Mouse (Mus musculus) heart, adult 8-10 months (tissue): ENCODE measurements at regions not wholly inside any gene's neighbourhood (a gene's known extent, or its start where the extent isn't known, plus 50 kb on each side); places are given as distances from the start of the nearest gene placed in this dataset.

ENCODE experiments used
- DNase-seq: peaks from one replicate; pipeline ENCODE4 v3.0.0; 2022; ENCODE audit warnings: low spot score

DNA sequence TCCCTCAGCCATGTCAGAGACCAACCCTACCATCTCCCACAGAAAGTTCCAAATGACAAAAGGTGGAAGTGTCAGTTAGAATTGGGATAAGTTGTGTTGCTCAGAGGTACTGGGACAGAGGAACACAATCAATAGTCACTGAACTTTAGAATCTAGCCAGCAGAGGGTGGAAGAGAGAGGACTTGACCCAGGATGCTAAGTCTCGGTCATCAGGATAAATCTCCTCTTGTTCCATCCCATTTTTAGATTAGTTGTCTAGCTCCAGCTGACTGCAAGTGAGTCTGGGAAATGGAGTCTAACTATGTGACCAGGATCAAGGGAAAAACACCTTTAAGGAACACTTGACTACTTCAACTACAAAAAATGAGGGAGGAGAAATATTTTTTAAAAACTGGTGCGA lies 91.5 kb downstream of the Fam84b start:
- peak; percentile 29 for DNase-seq

GRCm38 (mm10) chr15:60760015-60760437 lies 93.6 kb downstream of the Fam84b start:
- peak; percentile 13 for DNase-seq

DNA sequence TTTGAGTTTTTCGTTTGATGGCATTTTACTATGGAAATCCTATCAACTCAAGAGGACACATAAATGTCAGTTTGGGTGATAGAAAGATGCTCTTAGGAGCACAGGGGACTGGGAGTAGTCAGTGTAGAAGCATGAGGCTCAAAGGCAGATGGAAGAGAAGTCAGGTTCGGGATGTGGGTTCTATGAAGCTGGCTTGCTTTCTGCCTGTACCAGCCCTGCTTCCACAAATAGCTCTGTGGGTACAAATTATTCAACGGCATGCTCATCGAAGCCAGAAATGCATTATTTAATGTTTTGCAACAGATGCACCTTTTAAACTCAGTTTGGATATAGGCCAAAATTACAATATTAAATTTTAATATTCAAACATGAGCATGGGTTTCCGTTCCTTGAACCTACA lies 99.3 kb downstream of the Fam84b start:
- DNase-seq, result no peak

DNA sequence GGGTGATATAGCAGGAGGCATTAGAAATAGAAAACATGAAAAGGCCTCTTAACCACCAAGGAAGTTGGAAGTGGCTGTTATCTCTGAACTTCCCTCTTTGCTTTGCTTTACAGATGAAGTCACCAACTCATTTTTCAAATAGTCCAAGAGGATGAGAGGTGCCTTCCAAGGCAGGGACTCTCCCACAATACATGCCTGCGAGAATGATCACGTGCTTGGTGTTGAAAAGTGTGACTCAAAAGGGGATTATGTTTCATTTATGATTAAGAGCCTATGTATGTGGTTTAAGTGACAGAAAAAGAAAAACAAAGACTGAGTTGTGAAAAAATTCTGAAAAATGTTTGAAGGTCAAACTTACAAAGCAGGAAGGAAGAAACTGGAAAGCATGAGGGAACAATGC lies 114.0 kb downstream of the Fam84b start:
- no peak for DNase-seq

- DNase-seq, result no peak
Measured at GRCm38 (mm10) chr15:60738258-60738657, 115.3 kb downstream of the Fam84b start.

- DNase-seq, result no peak
Measured at GRCm38 (mm10) chr15:60732416-60732815, 121.2 kb downstream of the Fam84b start.

GRCm38 (mm10) chr15:60728754-60729153 lies 124.8 kb downstream of the Fam84b start:
- no peak for DNase-seq

DNA sequence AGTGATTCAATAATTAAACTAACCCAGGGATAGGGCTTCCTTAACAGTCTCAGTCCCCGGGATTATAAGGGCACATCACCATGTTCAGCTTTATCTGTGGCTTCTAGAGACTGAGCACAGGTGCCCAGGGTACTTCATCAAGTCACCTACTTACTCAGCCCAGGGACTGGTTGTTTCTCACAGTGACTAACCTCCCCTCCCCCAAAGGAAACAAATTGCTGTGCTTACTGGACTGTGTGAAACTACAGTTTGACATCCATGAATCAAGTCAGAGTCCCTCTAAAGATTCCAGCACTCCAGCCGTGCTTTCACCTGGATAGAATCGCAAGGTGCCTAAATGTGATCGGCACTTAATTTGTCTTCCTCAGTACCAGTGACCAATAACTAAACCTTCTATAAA lies 125.2 kb downstream of the Fam84b start:
- DNase-seq, result no peak

DNA sequence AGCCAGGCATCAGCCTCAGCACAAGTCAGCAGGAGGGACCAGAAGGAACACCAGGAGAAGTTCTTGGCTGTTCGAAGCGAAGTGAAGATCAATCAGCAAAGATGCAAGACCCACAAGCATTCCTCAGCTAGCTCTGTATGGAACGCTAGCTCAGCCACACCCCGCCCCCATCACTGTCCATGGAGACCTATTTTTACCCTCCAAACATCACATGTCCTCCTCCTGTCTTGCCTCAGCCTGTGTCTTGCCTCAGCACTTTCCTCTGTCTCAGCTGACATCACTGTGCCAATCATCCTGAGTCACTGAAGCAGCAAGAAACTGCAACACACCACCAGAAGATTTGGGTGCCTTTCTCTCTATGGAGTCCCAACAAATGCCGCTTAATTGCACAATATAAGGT lies 134.2 kb downstream of the Fam84b start:
- DNase-seq, result peak; percentile 11

DNA sequence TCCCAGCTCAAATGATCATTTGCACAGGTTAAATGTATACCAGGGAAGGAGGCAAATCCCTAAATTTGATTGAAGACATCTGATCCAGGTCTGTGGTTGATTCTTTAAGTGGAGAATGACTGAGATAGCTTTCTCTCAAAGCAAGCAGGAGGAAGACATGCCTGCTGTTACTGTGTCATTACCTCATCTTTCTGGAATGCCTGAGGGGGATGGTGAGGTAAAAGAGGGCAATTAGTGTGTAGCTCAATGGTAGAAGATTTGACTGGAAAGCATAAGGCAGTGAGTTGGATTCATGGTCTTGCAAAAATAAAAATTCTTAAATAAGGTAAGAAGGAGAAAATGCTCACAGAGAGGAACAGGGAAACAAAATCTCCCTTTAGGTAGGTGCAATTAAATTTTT lies 144.9 kb downstream of the Fam84b start:
- no peak for DNase-seq

- no peak for DNase-seq
Measured at GRCm38 (mm10) chr15:60706009-60706408, 147.6 kb downstream of the Fam84b start.

DNA sequence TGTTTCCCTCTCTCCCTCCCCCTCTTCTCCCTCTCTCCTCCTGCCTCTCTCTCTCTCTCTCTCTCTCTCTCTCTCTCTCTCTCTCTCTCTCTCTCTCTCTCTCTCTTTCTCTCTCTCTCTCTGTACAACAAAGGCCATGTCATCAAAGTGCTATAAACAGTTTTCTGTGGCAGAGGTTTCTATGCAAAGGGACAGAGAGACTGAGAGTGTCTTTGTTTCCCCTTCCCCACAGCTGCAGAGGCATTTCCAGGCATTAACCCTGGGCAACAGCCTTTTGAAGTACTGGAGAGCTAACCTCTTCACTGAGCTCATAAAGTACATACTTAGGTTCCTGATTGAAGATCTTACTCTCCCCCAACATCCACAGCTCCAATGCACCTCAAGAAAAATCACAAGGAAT lies 152.3 kb downstream of the Fam84b start:
- DNase-seq, result no peak

- no peak for DNase-seq
Measured at GRCm38 (mm10) chr15:60694746-60695145, 158.8 kb downstream of the Fam84b start.

- DNase-seq, result no peak
Measured at GRCm38 (mm10) chr15:60693751-60694500, 159.7 kb downstream of the Fam84b start.

DNA sequence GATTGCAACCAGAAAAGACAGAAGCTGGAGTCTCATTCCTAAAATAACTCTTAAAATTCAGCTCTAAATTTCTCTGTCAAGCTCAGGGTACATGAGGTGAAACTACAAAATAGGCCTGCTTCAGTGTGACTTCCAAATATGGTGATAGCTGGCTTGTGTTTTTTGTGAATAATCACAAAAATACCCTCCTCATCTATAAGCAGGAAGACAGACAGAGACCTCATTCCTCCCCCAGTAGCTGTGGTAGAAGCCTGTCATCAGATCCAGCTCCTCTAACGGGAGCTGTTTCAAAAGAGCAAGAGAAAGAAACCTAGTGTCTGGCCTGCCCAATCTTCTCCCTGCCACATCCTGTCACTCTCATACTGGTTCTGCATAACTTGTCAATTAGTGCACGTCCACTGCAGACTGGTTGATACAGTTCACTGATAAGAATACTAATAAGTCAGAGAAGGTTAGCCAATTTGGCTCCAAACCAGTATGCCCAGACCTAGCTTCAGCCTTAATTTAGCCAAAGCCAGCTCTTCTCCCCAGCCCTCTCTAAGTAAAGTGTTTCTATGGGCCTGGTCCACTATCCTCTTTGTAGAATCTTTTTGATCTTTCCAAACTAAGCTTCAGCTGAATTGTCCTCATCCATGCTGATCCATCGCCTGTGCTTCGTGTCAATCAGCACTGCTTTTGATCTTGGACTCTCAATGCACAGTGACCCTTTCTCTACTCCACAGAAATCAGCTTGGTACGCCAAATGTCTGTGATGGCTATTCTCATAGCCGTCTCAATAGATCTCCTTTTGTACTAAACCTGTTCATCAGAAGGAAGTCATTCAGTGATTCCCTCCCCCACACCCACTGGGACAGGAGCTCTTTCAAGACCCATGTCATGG lies 160.6 kb downstream of the Fam84b start:
- no peak for DNase-seq

GRCm38 (mm10) chr15:60692149-60692548 lies 161.4 kb downstream of the Fam84b start:
- no peak for DNase-seq

DNA sequence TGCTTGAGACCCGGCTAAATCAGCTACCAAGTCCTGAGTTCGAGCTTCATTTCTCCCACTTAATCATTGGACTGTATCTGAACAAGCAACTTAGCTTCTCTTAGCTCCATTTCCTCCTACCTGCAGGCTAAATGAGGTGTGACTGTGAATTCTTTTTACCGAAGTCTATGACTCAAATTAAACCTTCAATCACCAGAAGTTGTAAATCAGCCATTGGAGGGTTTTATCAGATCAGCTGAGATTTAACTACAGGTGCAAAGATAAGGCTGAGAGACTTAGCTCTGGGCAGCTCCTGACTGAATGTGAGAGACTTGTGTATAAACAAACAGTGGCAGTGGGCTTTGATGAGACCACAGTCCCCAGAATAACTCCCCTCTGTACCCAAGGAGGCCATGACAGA lies 176.2 kb downstream of the Fam84b start:
- DNase-seq, result no peak

DNA sequence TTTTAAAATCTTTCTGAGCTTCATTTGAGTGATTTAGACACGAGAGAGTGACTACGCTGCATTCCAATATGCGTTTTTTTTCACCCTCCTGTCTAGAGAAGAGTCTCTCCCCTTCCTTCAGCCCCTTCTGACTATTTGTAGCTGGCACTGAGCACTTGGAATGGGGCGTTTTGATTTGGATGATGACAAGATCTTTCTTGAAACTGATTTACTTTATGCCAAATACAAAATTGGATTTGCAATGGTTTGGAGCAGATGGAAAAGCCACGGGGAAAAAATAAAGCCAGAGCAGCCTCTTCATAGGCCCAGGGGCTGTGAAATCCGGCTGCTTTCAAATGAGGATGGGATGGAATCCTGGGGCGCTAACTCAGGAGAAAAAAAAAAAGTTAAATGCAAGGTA lies 196.0 kb downstream of the Fam84b start:
- no peak for DNase-seq

DNA sequence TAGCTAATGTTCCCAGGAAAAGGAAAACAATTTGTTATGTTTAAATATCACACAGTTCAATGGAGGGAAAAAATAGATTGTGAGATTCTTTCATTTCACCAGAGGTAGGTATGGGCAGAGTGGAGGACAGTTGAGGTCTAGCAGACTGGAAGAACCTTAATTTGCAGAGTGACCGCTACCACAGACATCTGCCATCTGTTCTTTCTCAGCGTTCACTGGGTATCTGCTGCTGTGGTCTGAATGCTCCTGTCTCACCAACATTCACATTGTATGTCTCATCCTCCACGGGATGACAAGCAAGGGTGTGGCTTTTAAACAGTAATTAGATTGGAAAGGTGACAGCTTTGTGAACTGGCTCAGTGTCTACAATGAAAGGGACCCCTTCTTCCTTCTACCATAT lies 198.5 kb downstream of the Fam84b start:
- no peak for DNase-seq

DNA sequence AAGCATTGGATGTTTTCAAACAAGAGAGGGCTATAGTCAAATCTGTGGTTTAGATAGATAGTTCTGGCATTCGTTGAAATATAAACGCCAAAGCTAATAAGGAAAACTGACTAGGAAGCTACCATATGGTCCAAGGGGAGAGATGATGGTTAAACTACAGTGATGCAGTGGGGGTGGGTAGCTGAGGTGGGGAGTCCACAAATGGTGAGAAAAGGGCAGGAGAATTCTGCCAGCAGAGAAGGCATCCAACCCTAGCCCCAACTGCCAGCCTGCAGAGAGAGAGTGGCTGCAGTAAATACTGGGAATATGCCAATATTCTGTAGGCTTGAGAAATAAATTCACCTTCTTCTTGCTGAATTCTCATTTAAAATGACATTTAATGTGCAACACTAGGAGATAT lies 204.3 kb downstream of the Fam84b start:
- no peak for DNase-seq

DNA sequence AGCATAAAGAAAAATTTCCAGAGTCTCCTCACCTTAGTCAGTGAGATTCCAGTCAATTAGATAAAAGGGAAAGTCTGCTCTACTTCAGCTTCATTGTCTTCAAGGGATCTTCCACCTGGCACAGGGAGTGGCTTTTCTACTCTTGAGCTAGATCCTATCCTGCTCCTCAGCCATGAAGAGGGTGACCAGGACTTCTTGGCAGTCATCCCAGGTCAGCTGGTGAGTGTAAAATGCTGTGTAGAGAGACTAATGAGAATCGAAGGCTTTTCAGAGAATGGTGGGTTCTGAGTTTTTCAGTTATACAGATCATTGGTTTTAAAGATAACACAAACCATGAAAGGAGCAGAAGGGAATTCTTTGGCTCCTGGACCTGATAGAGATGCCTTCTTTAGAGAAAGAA lies 211.8 kb downstream of the Fam84b start:
- DNase-seq, result no peak

DNA sequence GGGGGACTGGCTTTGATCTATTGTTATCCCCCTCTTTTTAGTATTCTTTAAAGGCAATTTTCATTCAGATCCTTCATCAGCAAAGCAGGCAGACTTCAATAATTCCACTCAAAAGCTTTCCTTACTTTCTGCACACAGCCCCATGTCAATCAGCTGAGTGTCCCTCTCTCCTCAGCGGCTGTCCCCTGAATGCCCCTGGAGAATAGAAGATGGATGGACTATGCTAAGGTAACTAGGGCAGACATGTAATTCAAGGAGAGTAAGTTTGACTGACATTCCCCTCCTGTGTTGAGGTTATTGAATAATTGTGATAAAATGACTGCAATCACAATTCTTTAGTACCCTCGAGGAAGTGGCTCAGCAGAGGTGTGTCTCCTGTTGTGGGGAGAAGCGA lies 220.1 kb downstream of the Fam84b start:
- DNase-seq, result no peak
